ENCODE assay signal across 10 mouse cellular contexts in genomic region chr2:180399651-180400513, GRCm38 (mm10). TPM values are rescaled to one million over a fixed set of nuclear protein-coding genes. Genes with fewer than 3 reads are reported as not detected.
DNase-seq lines count a peak whose midpoint lies in the region; ATAC-seq and TF ChIP-seq lines count a peak whose summit lies in the region.
"Had no signal": no experiment of that assay in that cellular context is flagged by ENCODE, and none has a peak within 500 bp of the region (broad histone marks: within the 10 kb centered on the region; RNA-seq: fewer than 3 reads in every experiment).

No protein-coding gene starts in this region.

- no peaks in the 10 kb centered on the region for H3K27me3 ChIP-seq in hindbrain, embryonic 15.5 days
- H3K27me3 ChIP-seq in hindbrain, embryonic 11.5 days (ENCODE audit: control insufficient read depth, insufficient read depth, low read length): no peaks in the 10 kb centered on the region
- H3K27me3 ChIP-seq in MEL (ENCODE audit: control insufficient read depth in 1 of 2, insufficient read depth in 2 of 2, low read length in 2 of 2): peaks cover 2 to 3% of the 10 kb centered on the region in 2 experiments; a peak in 2 of 4 replicates
- no peaks in the 10 kb centered on the region for H3K27me3 ChIP-seq in heart, adult 2 months (ENCODE audit: control insufficient read depth, insufficient read depth, low read length)
- no peaks in the 10 kb centered on the region for H3K27me3 ChIP-seq in limb, embryonic 14.5 days (ENCODE audit: control insufficient read depth, insufficient read depth, low read length)
- H3K27me3 ChIP-seq: limb, embryonic 12.5 days had no signal

- no peak overlapping the region for H3K4me3 ChIP-seq in hindbrain, embryonic 15.5 days
- no peak overlapping the region for H3K4me3 ChIP-seq in hindbrain, embryonic 11.5 days (ENCODE audit: low read depth, low read length)
- no peak overlapping the region for H3K4me3 ChIP-seq in MEL (ENCODE audit: control insufficient read depth in 1 of 2, insufficient read depth in 1 of 2, low read depth in 2 of 2, low read length in 2 of 2)
- no peak overlapping the region for H3K4me3 ChIP-seq in heart, adult 2 months
- H3K4me3 ChIP-seq in limb, embryonic 14.5 days (replicated peaks; ENCODE audit: low read length): no peak overlapping the region
- H3K4me3 ChIP-seq: limb, embryonic 12.5 days had no signal

- TF ChIP-seq EP300 in MEL (IDR thresholded peaks at IDR 0.05; ENCODE audit: low read depth in 1 of 2, low read length in 2 of 2): no peak
- TF ChIP-seq EP300 in heart, adult 2 months (IDR thresholded peaks at IDR 0.05; ENCODE audit: insufficient read depth, low read depth, low read length): peak; percentile 90

- ATAC-seq in hindbrain, embryonic 15.5 days (ENCODE audit: low FRiP score, low read depth): 0 out of 2 replicates have a peak, but pooled peaks have one; percentile 19
- no peak for ATAC-seq in hindbrain, embryonic 11.5 days (ENCODE audit: low FRiP score)
- peak; percentile 16; the same call in 1 of the 2 replicates for ATAC-seq in limb, embryonic 14.5 days (ENCODE audit: low FRiP score, low read depth)
- no peak for ATAC-seq in granulocyte monocyte progenitor cell, adult 5-6 weeks (replicated peaks; ENCODE audit: poor library complexity, severe bottlenecking)

- no peaks in the 10 kb centered on the region for H3K9me3 ChIP-seq in hindbrain, embryonic 15.5 days
- no peaks in the 10 kb centered on the region for H3K9me3 ChIP-seq in hindbrain, embryonic 11.5 days (ENCODE audit: control insufficient read depth, low read length)
- H3K9me3 ChIP-seq in MEL (replicated peaks; ENCODE audit: insufficient read depth, low read length): no peaks in the 10 kb centered on the region
- no peaks in the 10 kb centered on the region for H3K9me3 ChIP-seq in limb, embryonic 14.5 days (ENCODE audit: control insufficient read depth, low read length)
- H3K9me3 ChIP-seq: limb, embryonic 12.5 days had no signal

- DNase-seq in hindbrain, embryonic 11.5 days (ENCODE audit: low spot score): no peak
- peak; percentile 27 for DNase-seq in MEL (ENCODE audit: low read depth, low spot score)
- peak; percentile 55 to 67 for DNase-seq in heart, adult 2 months
- DNase-seq in limb, embryonic 14.5 days (ENCODE audit: low spot score): peak; percentile 19
- no peak for DNase-seq in layer of hippocampus, adult 9-11 months
- no peak for DNase-seq in adrenal gland, adult 8-10 months
- DNase-seq: kidney, adult 8-10 months had no signal

- H3K4me2 ChIP-seq in hindbrain, embryonic 15.5 days: no peak overlapping the region
- no peak overlapping the region for H3K4me2 ChIP-seq in hindbrain, embryonic 11.5 days (replicated peaks; ENCODE audit: low read depth, low read length)
- no peak overlapping the region for H3K4me2 ChIP-seq in limb, embryonic 14.5 days (replicated peaks; ENCODE audit: low read depth, low read length, severe bottlenecking)
- H3K4me2 ChIP-seq: limb, embryonic 12.5 days had no signal

- H3K4me1 ChIP-seq in hindbrain, embryonic 15.5 days (replicated peaks): no peaks in the 10 kb centered on the region
- no peaks in the 10 kb centered on the region for H3K4me1 ChIP-seq in hindbrain, embryonic 11.5 days (replicated peaks; ENCODE audit: control insufficient read depth, insufficient read depth, low read length)
- no peaks in the 10 kb centered on the region for H3K4me1 ChIP-seq in MEL (ENCODE audit: control insufficient read depth in 1 of 2, insufficient read depth in 2 of 2, low read length in 2 of 2)
- H3K4me1 ChIP-seq in heart, adult 2 months (ENCODE audit: control insufficient read depth, insufficient read depth, low read length): peaks cover 5% of the 10 kb centered on the region; the same call in 1 of the 2 replicates
- no peaks in the 10 kb centered on the region for H3K4me1 ChIP-seq in limb, embryonic 14.5 days (ENCODE audit: control insufficient read depth, insufficient read depth, low read length)
- H3K4me1 ChIP-seq: limb, embryonic 12.5 days had no signal

- no peak overlapping the region for H3K27ac ChIP-seq in hindbrain, embryonic 15.5 days (replicated peaks)
- no peak overlapping the region for H3K27ac ChIP-seq in hindbrain, embryonic 11.5 days (ENCODE audit: low read depth, low read length)
- H3K27ac ChIP-seq in MEL (ENCODE audit: control insufficient read depth, low read depth, low read length): no peak overlapping the region
- H3K27ac ChIP-seq in heart, adult 2 months: peak overlapping the region; percentile 64
- H3K27ac ChIP-seq in limb, embryonic 14.5 days (replicated peaks; ENCODE audit: low read depth, low read length): no peak overlapping the region
- H3K27ac ChIP-seq: limb, embryonic 12.5 days had no signal

- intact Hi-C loops in heart, adult 2 months (cut with DNase I): no loop called here

- H3K9ac ChIP-seq in hindbrain, embryonic 15.5 days: no peak overlapping the region
- H3K9ac ChIP-seq in hindbrain, embryonic 11.5 days (ENCODE audit: low read depth, low read length): no peak overlapping the region
- H3K9ac ChIP-seq in MEL (ENCODE audit: control insufficient read depth, low read depth, low read length, poor library complexity, severe bottlenecking): no peak overlapping the region
- no peak overlapping the region for H3K9ac ChIP-seq in heart, adult 2 months (ENCODE audit: low read depth, low read length)
- H3K9ac ChIP-seq in limb, embryonic 14.5 days (ENCODE audit: low read depth, low read length, severe bottlenecking): no peak overlapping the region
- H3K9ac ChIP-seq: limb, embryonic 12.5 days had no signal

- no peaks in the 10 kb centered on the region for H3K36me3 ChIP-seq in hindbrain, embryonic 15.5 days
- H3K36me3 ChIP-seq in hindbrain, embryonic 11.5 days (ENCODE audit: control insufficient read depth, insufficient read depth, low read length): no peaks in the 10 kb centered on the region
- H3K36me3 ChIP-seq in MEL (ENCODE audit: control insufficient read depth in 1 of 2, insufficient read depth in 2 of 2, low read length in 2 of 2): no peaks in the 10 kb centered on the region
- H3K36me3 ChIP-seq in heart, adult 2 months (ENCODE audit: control insufficient read depth, insufficient read depth, low read length): no peaks in the 10 kb centered on the region; the same call in 1 of the 2 replicates
- no peaks in the 10 kb centered on the region for H3K36me3 ChIP-seq in limb, embryonic 14.5 days (ENCODE audit: control insufficient read depth, insufficient read depth, low read length)
- H3K36me3 ChIP-seq: limb, embryonic 12.5 days had no signal

- TF ChIP-seq CTCF in MEL (IDR thresholded peaks at IDR 0.05 in 2 of 3, conservative IDR thresholded peaks at IDR 0.05 in 1 of 3; ENCODE audit: control insufficient read depth in 1 of 3, insufficient read depth in 1 of 3, low read depth in 2 of 3, low read length in 3 of 3, poor library complexity in 1 of 3, severe bottlenecking in 1 of 3): no peak
- no peak for TF ChIP-seq CTCF in heart, adult 2 months (IDR thresholded peaks at IDR 0.05)

- WGBS in hindbrain, embryonic 15.5 days: 78% methylated on average over 8 of the region's 8 CpGs
- 79% methylated on average over 8 of the region's 8 CpGs for WGBS in hindbrain, embryonic 11.5 days
- WGBS in heart, adult 2 months: 39% methylated on average over 8 of the region's 8 CpGs
- 65% methylated on average over 8 of the region's 8 CpGs for WGBS in limb, embryonic 14.5 days

- no peak for TF ChIP-seq POLR2A in MEL (IDR thresholded peaks at IDR 0.05; ENCODE audit: control insufficient read depth in 1 of 2, insufficient read depth in 1 of 2, low read depth in 1 of 2, low read length in 2 of 2, poor library complexity in 1 of 2)
- peak; percentile 85 for TF ChIP-seq POLR2A in heart, adult 2 months (IDR thresholded peaks at IDR 0.05; ENCODE audit: insufficient read depth, low read depth, low read length)
- no peak for TF ChIP-seq POLR2A in limb, embryonic 14.5 days (IDR thresholded peaks at IDR 0.05; ENCODE audit: borderline replicate concordance, extremely low read depth, insufficient read depth, insufficient read length)

- no peak for TF ChIP-seq RAD21 in MEL (IDR thresholded peaks at IDR 0.05; ENCODE audit: low read depth, low read length)

- no peaks in the 10 kb centered on the region for H3K79me2 ChIP-seq in MEL (ENCODE audit: control insufficient read depth, insufficient read depth, low read length, poor library complexity)
- H3K79me2 ChIP-seq in heart, adult 2 months (replicated peaks; ENCODE audit: control insufficient read depth, insufficient read depth, low read length): no peaks in the 10 kb centered on the region

TF ChIP-seq in MEL, 35 proteins besides CTCF, POLR2A, EP300 and RAD21:
- TF ChIP-seq CHD1 (IDR thresholded peaks at IDR 0.05; ENCODE audit: low read depth, low read length) (no peak), SIN3A (IDR thresholded peaks at IDR 0.05; ENCODE audit: low read length) (no peak), ZMIZ1 (IDR thresholded peaks at IDR 0.05; ENCODE audit: low read depth, low read length) (no peak), POLR2AphosphoS2 (IDR thresholded peaks at IDR 0.05; ENCODE audit: low read length) (no peak), MYC (IDR thresholded peaks at IDR 0.05; ENCODE audit: low read depth, low read length) (no peak)

RNA-seq across cellular contexts. Expression of gene Slco4a1, which starts 56.2 kb away (rescaled TPM):
- polyA plus RNA-seq in hindbrain, embryonic 15.5 days (2015; fragmentation: Nextera tagmentation; extraction: Ambion mirVana): 1.9 and 2.2 TPM in 2 replicates
- 3.3 and 3.9 TPM in 2 replicates for polyA plus RNA-seq in hindbrain, embryonic 11.5 days (2014; fragmentation: Nextera tagmentation; extraction: Ambion mirVana)
- not detected in 2 replicates for total RNA-seq in MEL (2012; rRNA removed)
- not detected for polyA plus RNA-seq in MEL (2012; ENCODE audit: insufficient read depth in 1 of 2, insufficient read length in 2 of 2, low read depth in 1 of 2, low replicate concordance in 2 of 2, missing spikeins in 1 of 2)
- not detected for total RNA-seq in heart, adult 2 months (2021)
- 0.26 and 0.94 TPM in 2 replicates for polyA plus RNA-seq in heart, adult 2 months (2012; rRNA removed)
- 0.87 and 1.1 TPM in 2 replicates for polyA plus RNA-seq in limb, embryonic 14.5 days (2012; rRNA removed)
- 0.41 and 0.54 TPM in 2 replicates for polyA plus RNA-seq in limb, embryonic 14.5 days (2014; fragmentation: Nextera tagmentation; extraction: Ambion mirVana)
- total RNA-seq in granulocyte monocyte progenitor cell, adult 5-6 weeks (2014; fragmentation: Nextera tagmentation): 31.8 and 41.5 TPM in 2 replicates
- 9.2 and 10.8 TPM in 2 replicates for total RNA-seq in granulocyte monocyte progenitor cell, adult 5-6 weeks (2017)
- under 1 TPM in 3 of 4 experiments, not detected in 1; 0.67 to 0.81 (median 0.73) TPM for total RNA-seq in adrenal gland, adult 8-10 months (2022)

Comparison
In these comparisons a context has a peak if more than half of its experiments do, and no peak if none do; other contexts are left out.
1. ATAC-seq: peak in hindbrain, embryonic 15.5 days (single experiment) and limb, embryonic 14.5 days (single experiment); none in hindbrain, embryonic 11.5 days (single experiment) and granulocyte monocyte progenitor cell, adult 5-6 weeks (single experiment).
2. DNase-seq: peak in MEL (single experiment), heart, adult 2 months (2 of 2) and limb, embryonic 14.5 days (single experiment); none in hindbrain, embryonic 11.5 days (single experiment), layer of hippocampus, adult 9-11 months (single experiment) and adrenal gland, adult 8-10 months (single experiment).